Mouse (Mus musculus) limb, embryonic 13.5 days (tissue): Measurements from ENCODE around the gene Slc38a6. TPM values are rescaled to one million over a fixed set of nuclear protein-coding genes. Genes with fewer than 3 reads are reported as not detected.

Experiments
- ATAC-seq: fragments of 200-750 bp; cut with Nextera tagmentation; 2 replicates; pipeline ENCODE4 v1.8.0; 2017; ENCODE audit warnings: low read depth, moderate number of reproducible peaks, moderate TSS enrichment; ENCODE audit not compliant: low FRiP score
- H3K27ac ChIP-seq: fragments of 300-500 bp; sonication (generic); 2 replicates; pipeline ENCODE4 v1.5.1; 2015; ENCODE audit warnings: inconsistent platforms, mild to moderate bottlenecking, moderate library complexity
- H3K27me3 ChIP-seq: fragments of 300-500 bp; sonication (generic); 2 replicates; pipeline ENCODE4 v1.6.1; 2015; ENCODE audit warnings: mild to moderate bottlenecking, inconsistent platforms
- H3K36me3 ChIP-seq: fragments of 300-500 bp; sonication (generic); 2 replicates; pipeline ENCODE4 v1.6.1; 2015; ENCODE audit warnings: inconsistent platforms, mild to moderate bottlenecking, moderate library complexity
- H3K4me1 ChIP-seq: fragments of 300-500 bp; sonication (generic); 2 replicates; pipeline ENCODE4 v1.6.1; 2015; ENCODE audit warnings: inconsistent platforms
- H3K4me2 ChIP-seq: fragments of 300-500 bp; sonication (generic); replicated peaks from 2 replicates; pipeline ENCODE4 v1.6.1; 2015; ENCODE audit warnings: inconsistent platforms, mild to moderate bottlenecking, moderate library complexity
- H3K4me3 ChIP-seq: fragments of 300-500 bp; sonication (generic); 2 replicates; pipeline ENCODE4 v1.5.1; 2015; ENCODE audit warnings: moderate library complexity, mild to moderate bottlenecking, inconsistent platforms
- H3K9ac ChIP-seq: fragments of 300-500 bp; sonication (generic); 2 replicates; pipeline ENCODE4 v1.6.1; 2015; ENCODE audit warnings: mild to moderate bottlenecking, inconsistent platforms
- H3K9me3 ChIP-seq: fragments of 300-500 bp; sonication (generic); 2 replicates; pipeline ENCODE4 v1.6.1; 2016; ENCODE audit warnings: inconsistent platforms
- WGBS: fragments of 180-500 bp; shearing (Covaris S2); methylation state at CpG from one replicate; pipeline ENCODE4 v1.1.7; 2015; 5-methylcytosine and 5-hydroxymethylcytosine counted together
- polyA plus RNA-seq: library from polyadenylated mRNA; unstranded; fragments of >200 nt; fragmentation: Nextera tagmentation; extraction: Ambion mirVana; gene quantifications from 2 replicates; pipeline ENCODE4 v1.2.1, GENCODE M21; 2015

Slc38a6 gene
- polyA plus RNA-seq, 1 experiment from 2014 or later, result 11.0 TPM

DNA sequence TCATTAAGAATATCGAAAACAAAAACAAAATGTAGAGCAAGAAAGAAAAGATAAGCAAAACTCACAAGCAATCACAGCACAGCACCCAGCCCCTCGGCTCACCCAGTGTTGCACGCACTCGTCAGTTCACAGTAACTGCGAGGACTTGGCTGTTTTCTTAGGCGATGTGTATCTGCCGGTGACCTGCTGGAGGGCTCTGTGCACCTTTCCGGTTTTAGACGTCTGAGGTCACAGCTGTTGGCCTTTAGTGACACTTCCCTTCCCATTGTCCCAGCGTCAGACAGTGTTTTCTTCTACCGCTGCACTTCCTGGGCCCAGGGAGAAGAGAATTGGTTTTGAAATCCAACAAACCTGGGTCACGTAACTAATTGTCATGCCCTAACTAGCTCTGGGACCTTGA lies 58.6 kb downstream of the Slc38a6 start:
- Histone ChIP-seq H3K27ac (no peak overlapping the region), H3K9ac (no peak overlapping the region), H3K27me3 (peaks cover 35% of the 10 kb centered on the region), H3K9me3 (no peaks in the 10 kb centered on the region), H3K36me3 (peaks cover 7% of the 10 kb centered on the region), H3K4me2 (no peak overlapping the region), H3K4me1 (peaks cover 19% of the 10 kb centered on the region), H3K4me3 (no peak overlapping the region)
- no peak for ATAC-seq
- WGBS, result 80% methylated on average over 12 of the region's 12 CpGs

DNA sequence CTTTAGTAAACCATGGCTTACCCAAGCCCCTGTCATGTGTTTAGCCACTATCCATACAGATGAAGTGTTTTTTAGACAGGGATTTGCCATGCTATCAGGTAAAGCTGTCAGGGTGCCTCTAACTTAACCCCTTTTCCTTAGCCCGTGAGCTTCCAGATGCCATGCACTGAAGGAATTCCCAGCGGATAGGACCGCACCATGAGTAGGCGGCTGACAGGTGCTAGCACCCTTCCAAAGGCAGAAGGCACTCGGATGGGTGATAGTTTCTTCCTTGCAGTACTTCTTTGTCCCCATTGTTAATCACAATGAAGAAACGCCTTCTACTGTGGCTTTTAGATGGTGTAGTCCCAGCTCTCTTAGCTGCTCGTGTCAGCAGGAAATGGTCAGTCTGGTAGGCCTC lies 60.6 kb downstream of the Slc38a6 start:
- H3K36me3 ChIP-seq, result peaks cover 7% of the 10 kb centered on the region

GRCm38 (mm10) chr12:73350466-73350865 lies 63.9 kb downstream of the Slc38a6 start:
- Histone ChIP-seq H3K4me1 (peaks cover 45% of the 10 kb centered on the region), H3K4me2 (peak overlapping the region; percentile 41; the same call in 1 of the 2 replicates), H3K27me3 (peaks cover 22% of the 10 kb centered on the region), H3K27ac (no peak overlapping the region; the same call in 1 of the 2 replicates), H3K9me3 (no peaks in the 10 kb centered on the region), H3K36me3 (no peaks in the 10 kb centered on the region), H3K4me3 (no peak overlapping the region), H3K9ac (no peak overlapping the region)
- 31% methylated on average over 7 of the region's 7 CpGs for WGBS
- no peak for ATAC-seq

More for the DNA sequence above, 60.6 kb downstream of the Slc38a6 start:
- Histone ChIP-seq H3K27ac (no peak overlapping the region), H3K4me2 (no peak overlapping the region), H3K9me3 (no peaks in the 10 kb centered on the region), H3K9ac (no peak overlapping the region), H3K4me3 (no peak overlapping the region), H3K4me1 (peaks cover 25% of the 10 kb centered on the region), H3K27me3 (peaks cover 35% of the 10 kb centered on the region)
- ATAC-seq, result no peak
- WGBS, result 85% methylated on average over 7 of the region's 7 CpGs

GRCm38 (mm10) chr12:73350982-73351381 lies 64.4 kb downstream of the Slc38a6 start:
- H3K4me1 ChIP-seq, result peaks cover 47% of the 10 kb centered on the region
- H3K9ac ChIP-seq, result no peak overlapping the region
- no peak overlapping the region for H3K4me3 ChIP-seq
- no peaks in the 10 kb centered on the region for H3K9me3 ChIP-seq
- H3K36me3 ChIP-seq, result no peaks in the 10 kb centered on the region
- ATAC-seq, result no peak
- 15% methylated on average over 9 of the region's 9 CpGs for WGBS
- peak overlapping the region; percentile 63 for H3K27ac ChIP-seq
- H3K27me3 ChIP-seq, result peaks cover 17% of the 10 kb centered on the region
- peak overlapping the region; percentile 41; the same call in 1 of the 2 replicates for H3K4me2 ChIP-seq

- H3K4me1 ChIP-seq, result peaks cover 47% of the 10 kb centered on the region
- H3K4me3 ChIP-seq, result no peak overlapping the region
- no peaks in the 10 kb centered on the region for H3K9me3 ChIP-seq
- H3K36me3 ChIP-seq, result no peaks in the 10 kb centered on the region
- H3K27ac ChIP-seq, result no peak overlapping the region
- no peak overlapping the region for H3K9ac ChIP-seq
- no peak for ATAC-seq
- H3K27me3 ChIP-seq, result peaks cover 15% of the 10 kb centered on the region
- 27% methylated on average over 14 of the region's 14 CpGs for WGBS
- H3K4me2 ChIP-seq, result no peak overlapping the region
Observed at GRCm38 (mm10) chr12:73351746-73352145, 65.2 kb downstream of the Slc38a6 start.

DNA sequence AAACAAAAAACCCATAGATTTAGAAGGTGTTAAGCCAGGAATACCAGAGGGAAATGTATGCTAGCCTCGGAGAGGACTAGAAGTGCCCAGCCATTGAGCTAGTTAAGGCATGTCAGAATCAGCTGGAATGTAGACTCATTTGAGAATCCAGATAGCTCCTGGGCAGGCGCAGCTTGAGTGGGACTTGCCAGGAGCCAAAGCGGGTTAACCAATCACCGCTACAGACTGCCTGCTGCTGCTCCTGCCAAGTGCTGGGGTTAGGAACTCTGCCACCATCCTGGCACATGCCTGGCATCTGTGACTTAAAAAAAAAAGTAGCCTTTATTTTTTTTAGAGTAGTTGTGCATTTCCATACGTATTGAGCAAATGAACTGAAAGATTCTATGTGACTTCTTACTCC lies 66.8 kb downstream of the Slc38a6 start:
- no peak overlapping the region for H3K4me2 ChIP-seq
- H3K27ac ChIP-seq, result no peak overlapping the region
- H3K27me3 ChIP-seq, result peaks cover 11% of the 10 kb centered on the region; the same call in 1 of the 2 replicates
- no peak overlapping the region for H3K4me3 ChIP-seq
- no peaks in the 10 kb centered on the region for H3K9me3 ChIP-seq
- H3K4me1 ChIP-seq, result peaks cover 58% of the 10 kb centered on the region
- no peak overlapping the region for H3K9ac ChIP-seq
- no peaks in the 10 kb centered on the region for H3K36me3 ChIP-seq
- ATAC-seq, result no peak
- WGBS, result 68% methylated on average over 5 of the region's 5 CpGs

- H3K27me3 ChIP-seq, result peaks cover 4% of the 10 kb centered on the region; the same call in 1 of the 2 replicates
- no peak overlapping the region for H3K27ac ChIP-seq
- no peak overlapping the region for H3K9ac ChIP-seq
- no peaks in the 10 kb centered on the region for H3K36me3 ChIP-seq
- H3K4me1 ChIP-seq, result peaks cover 58% of the 10 kb centered on the region
- H3K9me3 ChIP-seq, result no peaks in the 10 kb centered on the region
- no peak overlapping the region for H3K4me2 ChIP-seq
- WGBS, result 42% methylated on average over 4 of the region's 4 CpGs
- no peak for ATAC-seq
- no peak overlapping the region for H3K4me3 ChIP-seq
Observed at GRCm38 (mm10) chr12:73354521-73354920, 67.9 kb downstream of the Slc38a6 start.

DNA sequence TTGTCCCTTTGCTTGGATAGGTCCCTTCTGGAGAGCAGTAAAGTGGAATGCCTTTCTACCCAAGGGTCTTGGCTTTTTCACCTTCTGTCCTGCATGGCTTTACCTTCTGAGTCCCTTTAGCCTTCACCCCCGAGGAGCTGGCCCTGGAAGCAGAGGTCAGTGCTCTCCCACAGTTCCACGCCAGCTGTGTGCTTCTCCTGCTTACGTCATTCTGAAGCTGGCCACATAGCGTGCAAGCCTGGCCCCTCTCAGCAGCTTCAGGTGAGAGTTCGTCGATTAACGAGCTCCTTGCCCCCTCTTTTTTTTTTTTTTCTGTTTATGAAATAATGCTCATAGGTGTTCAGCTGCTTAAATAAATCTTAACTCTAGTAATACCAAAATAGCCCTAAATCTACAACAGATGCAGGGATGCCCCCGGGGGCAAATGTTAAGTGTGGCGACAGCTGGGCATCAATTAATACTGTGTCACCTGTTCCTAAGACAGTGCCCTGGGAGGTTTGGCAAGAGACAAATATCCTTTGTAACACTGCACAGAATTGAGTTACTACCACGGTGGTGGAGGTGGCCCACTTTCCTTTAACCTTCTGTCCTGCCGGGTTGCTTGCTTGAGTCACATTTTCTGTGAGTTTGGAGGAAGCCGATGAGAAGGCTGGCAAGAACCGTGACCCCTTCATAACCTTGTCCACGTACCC lies 68.7 kb downstream of the Slc38a6 start:
- no peaks in the 10 kb centered on the region for H3K36me3 ChIP-seq
- ATAC-seq, result peak; percentile 38; the same call in 1 of the 2 replicates
- 15% methylated on average over 14 of the region's 14 CpGs for whole genome bisulfite sequencing
- no peak overlapping the region for H3K4me2 ChIP-seq
- H3K9me3 ChIP-seq, result no peaks in the 10 kb centered on the region
- H3K4me1 ChIP-seq, result peaks cover 57% of the 10 kb centered on the region
- no peak overlapping the region for H3K4me3 ChIP-seq
- H3K9ac ChIP-seq, result no peak overlapping the region
- H3K27ac ChIP-seq, result 0 out of 2 replicates have a peak overlapping the region, but pooled peaks have one; percentile 1
- peaks cover 8% of the 10 kb centered on the region; the same call in 1 of the 2 replicates for H3K27me3 ChIP-seq

DNA sequence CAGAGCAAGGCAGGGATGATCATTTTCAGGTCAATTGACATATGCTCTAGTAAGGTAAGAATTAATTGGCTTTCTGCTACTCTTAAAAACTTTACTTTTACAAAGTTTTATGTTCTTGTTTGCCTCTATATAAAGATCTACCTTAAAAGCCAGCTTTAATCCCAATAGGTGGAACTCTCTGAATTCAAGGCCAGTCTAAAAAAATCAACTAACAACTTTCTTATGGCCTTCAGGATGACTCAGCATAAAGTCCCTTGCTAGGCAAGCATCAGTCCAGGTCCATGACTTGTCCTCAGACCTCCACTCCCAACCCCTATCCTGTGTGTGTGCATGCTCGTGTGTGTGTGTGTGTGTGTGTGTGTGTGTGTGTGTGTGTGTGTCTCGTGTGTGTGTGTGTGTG lies 70.1 kb downstream of the Slc38a6 start:
- no peaks in the 10 kb centered on the region for H3K36me3 ChIP-seq
- peaks cover 14% of the 10 kb centered on the region for H3K27me3 ChIP-seq
- 67% methylated on average over 1 of the region's 2 CpGs for WGBS
- no peak overlapping the region for H3K4me3 ChIP-seq
- ATAC-seq, result no peak
- H3K4me1 ChIP-seq, result peaks cover 45% of the 10 kb centered on the region
- H3K9ac ChIP-seq, result no peak overlapping the region
- no peak overlapping the region for H3K4me2 ChIP-seq
- H3K27ac ChIP-seq, result no peak overlapping the region
- no peaks in the 10 kb centered on the region for H3K9me3 ChIP-seq

DNA sequence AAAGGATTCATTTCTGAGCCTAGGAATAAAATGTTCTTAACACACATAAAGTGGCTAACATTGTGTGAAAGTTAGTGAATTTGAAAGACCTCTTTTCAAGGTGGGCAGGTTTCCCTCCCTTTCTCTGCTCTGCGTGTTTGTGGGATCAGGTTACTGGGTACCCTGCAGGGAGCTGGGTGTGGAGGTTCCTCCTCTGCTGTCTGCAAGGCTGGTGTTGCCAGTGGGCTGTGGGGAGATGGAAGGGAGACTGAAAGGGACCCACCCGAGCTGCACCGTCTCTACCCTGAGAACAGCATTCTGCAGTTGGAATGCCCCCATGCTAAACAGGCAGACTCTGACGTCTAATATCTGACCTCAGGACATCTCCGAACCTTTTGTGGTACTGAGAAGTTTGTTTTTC lies 70.7 kb downstream of the Slc38a6 start:
- no peak overlapping the region for H3K4me3 ChIP-seq
- H3K9me3 ChIP-seq, result no peaks in the 10 kb centered on the region
- no peak for ATAC-seq
- peaks cover 39% of the 10 kb centered on the region for H3K4me1 ChIP-seq
- H3K36me3 ChIP-seq, result no peaks in the 10 kb centered on the region
- WGBS, result 48% methylated on average over 5 of the region's 5 CpGs
- no peak overlapping the region for H3K9ac ChIP-seq
- H3K27me3 ChIP-seq, result peaks cover 17% of the 10 kb centered on the region
- H3K27ac ChIP-seq, result no peak overlapping the region
- no peak overlapping the region for H3K4me2 ChIP-seq

GRCm38 (mm10) chr12:73357736-73358135 lies 71.2 kb downstream of the Slc38a6 start:
- ATAC-seq, result no peak
- H3K27ac ChIP-seq, result no peak overlapping the region
- H3K9ac ChIP-seq, result no peak overlapping the region
- WGBS, result 91% methylated on average over 3 of the region's 3 CpGs
- peaks cover 21% of the 10 kb centered on the region for H3K27me3 ChIP-seq
- H3K4me2 ChIP-seq, result no peak overlapping the region
- H3K36me3 ChIP-seq, result no peaks in the 10 kb centered on the region
- H3K4me1 ChIP-seq, result peaks cover 38% of the 10 kb centered on the region
- no peaks in the 10 kb centered on the region for H3K9me3 ChIP-seq
- H3K4me3 ChIP-seq, result no peak overlapping the region

- WGBS, result 86% methylated on average over 2 of the region's 2 CpGs
- Histone ChIP-seq H3K27ac (no peak overlapping the region), H3K4me1 (peaks cover 34% of the 10 kb centered on the region), H3K9me3 (no peaks in the 10 kb centered on the region), H3K27me3 (peaks cover 26% of the 10 kb centered on the region), H3K4me3 (no peak overlapping the region), H3K9ac (no peak overlapping the region), H3K4me2 (no peak overlapping the region), H3K36me3 (no peaks in the 10 kb centered on the region)
- ATAC-seq, result no peak
Observed at GRCm38 (mm10) chr12:73358640-73359039, 72.1 kb downstream of the Slc38a6 start.

- Histone ChIP-seq H3K9ac (no peak overlapping the region), H3K4me2 (no peak overlapping the region), H3K27ac (no peak overlapping the region), H3K4me1 (peaks cover 25% of the 10 kb centered on the region), H3K36me3 (no peaks in the 10 kb centered on the region), H3K9me3 (no peaks in the 10 kb centered on the region), H3K4me3 (no peak overlapping the region), H3K27me3 (peaks cover 26% of the 10 kb centered on the region)
- 88% methylated on average over 4 of the region's 4 CpGs for WGBS
- no peak for ATAC-seq
Observed at GRCm38 (mm10) chr12:73359520-73359919, 72.9 kb downstream of the Slc38a6 start.
